Mouse (Mus musculus) naive thymus-derived CD4-positive, alpha-beta T cell, adult 2 months (primary cell): ENCODE results near the gene Lbx2.

Source experiments
- DNase-seq: peaks from one replicate; pipeline ENCODE4 v3.0.0-alpha.2; 2011; ENCODE audit warnings: low read depth

Gene Lbx2

DNA sequence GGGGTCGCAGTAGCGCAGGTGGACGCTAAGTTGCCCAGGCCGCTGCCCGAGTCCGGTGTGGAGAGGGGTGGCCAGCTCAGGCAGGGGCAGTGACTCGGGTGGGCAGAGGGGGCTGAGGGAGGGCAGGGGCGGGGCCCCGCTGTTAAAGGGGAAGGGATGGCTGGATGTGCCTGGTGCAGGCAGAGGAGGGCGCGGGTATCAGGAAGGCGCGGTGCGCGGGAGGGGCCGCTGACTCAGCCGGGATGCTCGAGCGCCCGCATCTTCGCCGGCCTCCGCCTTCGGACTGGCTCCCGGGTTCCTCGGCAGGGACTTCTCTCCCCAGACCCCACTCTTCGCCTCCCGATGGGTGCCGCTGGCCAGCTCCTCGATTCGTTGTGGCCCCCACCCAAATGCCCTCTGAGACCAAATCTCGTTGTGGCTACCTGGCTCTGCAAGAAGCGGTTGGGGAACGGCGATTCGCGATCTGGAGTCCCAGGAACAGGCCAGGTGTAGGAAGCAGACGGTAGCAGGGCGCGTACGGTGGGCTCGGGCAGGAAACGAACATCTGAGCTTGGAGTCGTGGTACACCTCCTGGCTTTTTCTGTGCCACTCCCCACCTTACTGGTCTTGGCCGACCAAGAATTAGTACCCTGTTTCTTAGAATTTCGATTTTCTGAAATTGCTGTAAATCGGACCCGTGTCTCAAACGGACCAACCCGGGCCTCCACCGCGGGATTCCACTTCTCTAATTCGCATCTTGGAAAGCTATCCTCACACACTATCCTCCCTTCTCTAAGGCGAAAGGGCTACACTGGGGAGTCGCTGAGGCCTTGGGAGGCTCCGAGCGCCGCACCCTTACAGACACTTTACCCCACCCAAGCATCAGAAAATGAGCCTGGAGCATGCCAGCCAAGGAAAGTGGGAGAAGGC lies 15.6 kb upstream of the Lbx2 start:
- DNase-seq, result peak; percentile 62

DNA sequence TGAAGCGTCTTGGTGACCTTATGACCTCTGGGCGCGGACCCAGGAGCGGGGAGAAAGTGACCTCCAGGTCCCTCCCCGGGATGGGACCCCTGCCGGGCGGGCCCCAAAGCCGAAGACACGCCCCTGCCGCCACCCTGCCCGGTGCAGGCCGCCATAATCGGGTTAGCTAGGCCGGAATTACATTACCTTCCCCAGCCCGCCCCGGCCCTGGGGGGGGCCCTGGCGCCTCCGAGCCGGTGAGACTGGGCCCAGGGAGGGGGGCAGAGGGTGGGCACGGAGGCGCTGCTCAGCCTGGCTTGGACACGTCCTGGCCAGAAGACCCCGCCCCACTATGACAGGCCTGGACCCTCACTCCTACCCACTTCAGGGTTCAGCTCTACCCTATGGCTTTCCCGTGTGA lies 14.9 kb upstream of the Lbx2 start:
- DNase-seq, result no peak

DNA sequence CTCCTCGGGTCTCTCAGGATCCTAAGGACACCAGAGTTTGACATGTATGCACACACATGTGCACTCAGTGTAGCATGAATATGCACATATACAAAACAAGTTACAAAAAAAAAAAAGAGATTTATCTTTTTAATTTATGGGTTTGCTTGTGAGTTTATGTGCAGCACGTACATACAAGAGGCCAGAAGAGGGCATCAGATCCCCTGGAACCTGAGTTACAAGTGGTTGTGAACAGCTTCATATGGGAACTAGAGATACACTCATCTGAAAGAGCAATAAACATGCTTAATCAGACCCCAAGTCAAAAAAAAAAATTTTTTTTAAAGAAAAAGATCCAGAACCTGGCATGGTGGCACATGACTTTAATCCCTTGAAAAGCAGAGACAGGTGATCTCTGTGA lies 11.2 kb upstream of the Lbx2 start:
- peak; percentile 77 for DNase-seq

DNA sequence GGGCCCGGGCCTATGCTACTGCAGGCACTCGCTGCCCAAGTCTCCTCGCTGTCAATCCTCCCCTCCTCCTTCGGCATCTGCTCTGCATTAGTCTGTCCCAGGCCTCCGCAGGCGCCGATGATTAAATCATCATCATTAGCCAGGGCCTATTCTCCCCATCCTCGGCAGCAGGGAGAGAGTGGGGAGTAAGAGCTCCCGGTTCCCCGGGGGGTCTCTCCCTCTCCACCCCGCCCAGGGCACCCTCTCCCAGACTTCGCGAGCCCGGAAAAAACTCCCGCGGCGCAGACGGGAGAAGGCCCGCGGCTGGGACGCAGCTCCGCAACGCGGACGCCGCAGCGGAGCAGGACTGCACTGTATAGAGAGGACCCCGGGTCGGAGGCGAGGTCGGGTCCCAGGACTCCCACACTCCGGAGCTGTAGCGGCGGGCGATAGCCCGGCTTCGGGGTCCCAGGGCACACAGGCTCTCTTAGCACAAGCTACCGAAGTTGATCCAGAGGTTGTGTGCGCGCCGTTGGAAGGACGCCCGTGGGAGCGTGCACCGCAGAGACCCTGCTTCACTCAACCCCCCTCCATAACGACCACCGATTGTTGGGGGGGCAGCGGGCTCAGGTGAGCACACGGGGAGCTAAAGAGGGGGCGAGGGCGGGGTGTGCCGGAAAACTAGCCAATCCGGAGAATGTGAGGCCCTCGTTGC lies 8.4 kb upstream of the Lbx2 start, which contains the start of gene Pcgf1:
Gene Pcgf1, plus strand, starts transcription at position 240 of the 694 bp plus-strand sequence.
- DNase-seq, result peak; percentile 56

DNA sequence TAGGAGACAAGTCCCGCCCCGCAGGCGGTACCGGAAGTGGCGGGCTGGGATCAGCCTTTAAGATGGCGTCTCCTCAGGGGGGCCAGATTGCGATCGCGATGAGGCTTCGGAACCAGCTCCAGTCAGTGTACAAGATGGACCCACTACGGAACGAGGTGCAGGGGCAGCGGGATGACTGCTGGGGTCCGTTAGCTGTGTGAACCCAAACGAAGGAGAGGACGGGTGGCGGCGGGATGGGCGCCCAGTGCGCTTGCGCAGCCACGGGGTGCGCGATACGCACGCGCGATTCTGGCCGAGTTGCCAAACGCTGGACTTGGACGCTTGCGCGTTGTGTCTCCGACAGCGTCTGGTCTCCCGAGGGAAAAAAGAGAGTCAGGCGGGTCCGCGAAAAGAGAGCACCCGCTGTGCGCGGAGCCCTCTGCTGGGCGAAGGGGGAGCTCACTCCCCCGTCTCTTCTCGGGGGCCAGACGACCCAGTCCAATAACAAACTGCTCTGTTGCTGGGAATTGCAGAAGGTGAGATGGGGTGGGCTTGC lies 7.8 kb upstream of the Lbx2 start:
- peak; percentile 100 for DNase-seq

DNA sequence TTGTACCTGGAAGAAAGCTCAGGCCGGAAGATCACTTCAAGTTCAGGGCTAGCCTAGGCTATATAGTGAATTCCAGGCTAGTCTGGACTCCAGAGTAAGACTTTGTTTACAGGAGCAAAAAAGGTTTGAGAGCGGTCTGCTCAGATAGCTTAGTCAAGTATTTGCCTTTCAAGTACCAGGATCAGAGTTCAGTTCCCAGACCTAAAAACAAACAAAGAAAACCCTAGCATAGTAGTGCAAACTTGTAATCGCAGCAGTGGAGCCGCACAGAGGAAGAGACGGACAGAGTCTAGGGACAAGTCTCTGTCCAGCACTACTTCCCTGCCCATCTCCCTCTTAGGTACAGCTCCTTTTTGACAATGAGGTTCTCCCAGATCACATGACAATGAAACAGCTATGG lies 6.0 kb upstream of the Lbx2 start:
- no peak for DNase-seq

DNA sequence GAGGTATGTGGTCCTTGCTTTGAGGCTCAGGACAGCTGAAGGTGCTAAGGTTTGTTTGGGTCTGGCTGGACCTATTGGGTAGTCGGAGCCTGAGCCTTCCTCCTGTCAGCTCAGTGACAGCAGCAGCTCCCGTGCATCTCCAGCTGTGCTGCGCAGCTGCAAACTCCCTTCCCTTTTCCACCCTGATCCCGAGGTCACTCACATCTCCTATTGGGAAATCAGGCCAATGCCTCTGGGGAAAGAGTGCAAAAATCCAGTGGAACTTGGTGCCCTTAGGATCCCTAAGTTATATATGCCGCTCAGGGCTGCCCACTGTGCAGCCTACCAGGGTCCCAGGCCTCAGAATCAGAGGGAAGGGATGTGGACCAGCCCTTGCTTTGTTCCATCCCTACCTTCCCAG lies 2.7 kb upstream of the Lbx2 start:
- no peak for DNase-seq

DNA sequence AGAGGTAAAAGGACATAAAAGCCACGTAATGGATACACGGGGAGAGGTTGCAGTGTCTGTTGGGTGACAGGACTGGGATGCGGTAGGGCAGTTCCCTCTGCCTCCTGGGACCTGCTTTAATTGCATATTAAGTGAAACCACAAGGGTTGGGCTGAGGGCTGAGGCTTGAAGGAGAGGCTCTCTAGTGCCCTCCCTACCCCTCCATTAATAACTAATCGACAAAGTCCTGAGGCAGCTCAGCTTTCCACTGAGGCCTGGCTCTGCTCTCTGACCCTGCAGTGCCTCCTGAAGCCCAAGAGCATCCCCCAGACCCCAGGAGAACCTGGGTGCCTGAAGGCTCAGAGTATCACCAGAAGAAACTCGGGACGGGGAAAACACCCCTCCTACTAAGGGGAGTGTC lies 1.7 kb upstream of the Lbx2 start:
- no peak for DNase-seq

DNA sequence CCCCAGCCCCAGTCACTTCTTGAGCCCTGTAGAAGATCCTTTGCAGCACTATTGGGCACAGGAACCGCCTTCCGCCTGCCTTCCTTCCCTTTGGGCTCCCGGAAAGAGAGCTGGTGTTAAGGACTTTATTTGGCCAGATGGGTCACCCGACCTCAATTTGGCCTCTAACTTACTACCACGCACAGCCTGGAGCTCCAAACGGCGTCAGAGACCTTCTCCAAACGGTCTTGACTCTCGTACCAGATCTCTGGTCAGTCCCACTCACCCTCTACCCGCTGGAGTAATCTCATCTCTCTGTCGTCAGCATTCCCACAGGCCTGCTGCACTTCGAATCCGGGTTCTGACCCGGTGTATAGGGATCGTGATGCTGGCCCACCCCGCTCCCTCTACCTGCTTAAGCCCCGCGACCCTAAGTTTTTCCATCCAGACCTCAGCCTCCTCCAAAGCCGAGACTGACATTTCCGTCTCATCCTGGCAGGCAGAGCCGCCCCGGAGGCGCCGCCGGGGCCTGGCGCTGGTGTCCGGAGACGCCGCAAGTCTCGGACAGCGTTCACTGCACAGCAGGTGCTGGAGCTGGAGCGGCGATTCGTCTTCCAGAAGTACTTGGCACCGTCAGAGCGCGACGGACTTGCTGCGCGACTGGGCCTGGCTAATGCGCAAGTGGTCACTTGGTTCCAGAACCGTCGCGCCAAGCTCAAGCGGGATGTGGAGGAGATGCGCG lies 1.2 kb downstream of the Lbx2 start:
- no peak for DNase-seq

DNA sequence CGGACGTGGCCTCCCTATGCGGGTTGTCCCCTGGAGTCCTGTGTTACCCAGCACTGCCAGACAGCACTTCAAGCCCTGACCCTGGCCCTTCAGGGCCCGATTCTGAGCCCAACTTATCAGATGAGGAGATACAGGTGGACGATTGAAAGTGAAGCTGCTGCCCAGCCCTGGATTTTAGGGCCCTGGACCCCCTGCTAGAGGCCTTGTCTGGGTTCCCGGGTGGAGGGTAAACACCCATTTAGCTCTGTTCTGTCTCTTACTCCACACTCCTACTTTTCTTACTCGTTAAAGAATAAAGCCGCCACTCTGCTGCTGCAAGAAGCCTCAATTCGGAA lies 1.7 kb downstream of the Lbx2 start:
- DNase-seq, result no peak

DNA sequence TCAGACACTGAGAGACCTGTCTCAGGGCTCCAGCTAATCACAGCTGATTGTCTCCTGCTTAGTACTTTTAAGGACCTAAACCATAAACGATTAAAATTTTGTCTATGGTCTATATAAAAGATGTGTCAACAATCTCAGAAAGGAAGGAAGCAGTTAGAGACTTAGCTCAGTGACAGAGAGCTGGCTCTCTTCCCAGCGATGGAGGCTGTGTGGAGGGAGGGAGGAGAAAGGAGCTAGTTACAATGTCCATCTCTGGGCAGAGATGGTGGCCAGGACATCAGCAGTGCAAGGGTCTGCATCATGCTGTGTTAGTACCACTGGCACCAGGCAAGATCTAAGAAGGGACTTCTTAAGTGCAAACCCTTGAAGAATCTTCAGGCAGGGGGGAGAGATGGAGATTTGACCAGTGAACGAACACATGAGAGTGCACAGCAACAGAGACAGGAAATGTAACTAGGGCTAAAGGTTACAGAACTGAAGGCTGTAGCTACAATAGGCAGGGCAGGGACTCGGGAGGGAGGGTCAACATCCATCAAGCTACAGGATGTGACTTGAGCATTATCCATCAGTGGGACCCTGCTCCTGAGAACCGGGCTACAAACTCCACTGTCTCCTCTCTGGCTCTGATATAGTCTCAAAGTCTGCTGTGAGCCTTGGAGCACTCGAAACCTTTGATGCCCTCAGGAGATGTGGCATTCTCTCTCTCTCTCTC lies 6.4 kb downstream of the Lbx2 start:
- DNase-seq, result no peak

DNA sequence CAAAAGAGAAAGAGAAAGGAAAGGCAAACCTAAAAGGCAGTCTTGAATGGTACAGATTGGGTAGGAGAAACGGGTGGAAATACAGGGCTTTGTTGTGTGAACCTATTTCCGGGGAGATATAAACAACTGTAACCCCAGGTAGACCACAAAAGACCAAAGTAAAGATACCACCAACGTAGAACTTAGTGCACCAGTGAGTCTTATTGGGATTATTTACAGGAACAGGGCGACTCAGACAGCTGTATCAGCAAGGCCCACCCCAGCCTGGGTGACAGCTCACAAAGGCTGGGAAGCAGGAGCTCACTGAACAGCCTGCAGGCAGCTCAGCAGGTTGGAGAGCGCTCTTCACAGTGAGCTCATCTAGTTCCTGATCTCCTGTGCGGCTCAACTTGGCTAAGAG lies 9.8 kb downstream of the Lbx2 start:
- DNase-seq, result peak; percentile 89

DNA sequence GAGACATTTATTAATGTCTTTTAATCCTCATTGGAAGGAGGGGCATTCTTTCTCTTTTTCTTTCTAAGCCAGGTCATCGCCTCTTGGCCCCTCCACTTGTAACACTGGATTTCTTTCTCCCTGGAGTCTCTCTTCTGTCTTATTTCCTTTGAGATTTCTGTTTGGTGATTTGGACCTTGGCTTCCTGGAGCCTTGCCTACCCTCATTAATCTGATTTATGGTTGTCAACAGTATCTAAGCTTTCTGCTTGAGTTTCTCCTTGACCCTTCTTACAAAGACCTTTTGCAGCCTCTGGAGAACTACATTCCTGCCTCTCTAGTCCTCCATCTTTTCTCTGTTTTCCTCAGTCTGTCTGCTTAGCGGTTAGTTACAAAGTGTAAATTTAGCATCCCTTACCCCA lies 12.2 kb downstream of the Lbx2 start:
- no peak for DNase-seq

DNA sequence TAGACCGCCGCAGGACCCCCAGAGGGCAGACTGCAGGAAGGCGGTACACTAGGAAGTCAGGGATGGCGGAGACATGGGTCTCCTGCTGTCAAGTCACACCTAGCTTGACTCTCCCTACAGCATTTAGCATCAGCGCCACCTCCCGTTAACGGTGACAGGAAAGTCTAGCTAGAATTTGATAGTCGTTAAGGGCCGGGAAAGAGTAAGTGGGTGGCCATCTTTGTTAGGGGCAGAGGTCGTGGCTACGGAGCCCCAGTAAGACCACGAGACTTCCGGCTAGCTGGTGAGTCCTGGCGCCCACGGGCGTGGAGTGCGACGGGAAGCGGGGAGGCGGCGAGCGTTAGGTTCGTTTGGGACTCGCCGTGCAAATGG lies 15.1 kb downstream of the Lbx2 start, which contains the start of the genes Ccdc142 and Gm42688:
Gene Ccdc142, plus strand, starts transcription at position 286 of the 372 bp plus-strand sequence.
Gene Gm42688, plus strand, starts transcription at position 302 of the 372 bp plus-strand sequence.
- DNase-seq, result peak; percentile 94

DNA sequence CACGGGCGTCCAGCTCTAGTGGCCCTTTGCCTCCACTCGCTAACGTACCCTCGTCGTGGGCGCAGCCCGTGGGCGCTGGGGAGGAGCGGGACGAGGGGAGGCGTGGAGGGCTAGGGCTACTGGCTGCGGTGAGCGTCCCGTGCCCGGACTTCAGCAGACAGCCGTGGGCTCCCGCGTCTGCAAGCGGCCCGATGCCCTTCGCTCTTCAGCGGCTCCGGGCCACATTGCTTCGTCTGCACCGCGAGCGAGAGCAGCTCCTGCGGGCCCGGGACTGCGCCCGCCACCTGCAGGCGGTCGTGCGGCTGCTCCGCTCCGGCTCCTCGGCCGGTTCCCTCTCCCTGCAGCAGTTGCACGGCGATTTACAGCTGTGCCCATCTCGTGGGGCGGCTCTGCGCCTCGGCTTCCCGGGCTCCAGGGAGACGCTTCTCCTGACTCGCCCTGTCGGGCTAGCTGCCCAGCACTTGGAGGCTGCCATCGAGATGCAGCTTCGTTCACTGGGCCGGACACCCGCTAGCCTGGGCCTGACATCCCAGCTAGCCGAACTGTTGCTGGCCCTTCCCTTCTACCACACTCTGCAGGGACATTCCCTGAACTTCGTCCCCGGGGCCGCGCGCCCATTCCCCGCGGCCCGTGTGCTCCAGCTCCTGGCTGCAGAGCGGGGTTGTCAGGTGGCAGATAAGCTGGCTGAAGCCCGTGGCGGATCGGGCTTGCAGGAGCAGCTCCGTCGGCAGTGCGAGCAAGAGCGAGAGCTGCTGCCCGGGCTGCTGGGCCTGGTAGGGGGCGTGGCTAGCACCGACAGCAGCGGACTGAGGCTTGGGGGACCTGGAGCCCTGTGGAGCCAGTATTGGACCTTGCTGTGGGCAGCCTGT lies 15.8 kb downstream of the Lbx2 start:
- DNase-seq, result peak; percentile 85

DNA sequence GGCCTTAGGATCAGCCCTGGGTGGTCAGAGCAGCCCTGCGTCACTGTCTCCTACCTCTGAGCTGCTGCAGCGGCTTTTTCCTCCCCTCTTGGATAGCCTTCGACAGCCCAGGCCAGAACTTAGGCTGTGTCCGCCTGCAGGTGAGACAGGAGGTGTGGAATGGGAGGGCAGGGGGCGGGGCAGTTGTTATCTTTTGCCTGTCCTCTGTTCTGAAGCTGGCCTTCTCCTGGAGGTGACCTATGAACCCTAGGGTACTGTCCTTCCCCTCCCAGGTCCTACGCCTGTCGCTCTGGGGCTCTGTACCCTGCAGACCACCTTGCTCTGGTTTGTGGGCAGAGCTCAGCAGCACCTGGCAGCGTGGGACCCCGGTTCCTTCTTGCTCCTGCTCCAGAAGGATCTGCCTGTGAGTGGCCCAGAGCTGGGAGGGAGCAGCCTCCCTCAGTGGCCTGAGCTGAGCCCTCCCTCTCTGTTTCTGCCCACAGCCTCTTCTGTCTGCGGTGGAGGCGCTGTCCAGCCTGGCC lies 17.0 kb downstream of the Lbx2 start:
- DNase-seq, result no peak

DNA sequence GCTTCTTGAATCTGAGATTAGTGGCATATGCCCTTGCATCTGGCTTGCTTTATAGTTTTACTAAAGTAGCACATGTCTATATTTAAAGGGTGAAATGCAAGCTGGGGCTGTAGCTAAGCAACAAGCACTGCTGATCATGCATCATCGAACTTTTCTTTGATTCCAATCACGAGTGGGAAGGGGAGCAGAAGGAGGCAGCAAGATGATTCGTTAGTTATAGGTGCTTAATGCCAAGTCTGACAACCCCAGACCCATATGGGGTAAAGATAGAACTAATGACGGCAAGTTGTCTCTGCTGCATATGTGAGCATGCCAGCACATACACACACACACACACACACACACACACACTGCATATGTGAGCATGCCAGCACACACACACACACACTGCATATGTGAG lies 18.0 kb downstream of the Lbx2 start:
- no peak for DNase-seq

DNA sequence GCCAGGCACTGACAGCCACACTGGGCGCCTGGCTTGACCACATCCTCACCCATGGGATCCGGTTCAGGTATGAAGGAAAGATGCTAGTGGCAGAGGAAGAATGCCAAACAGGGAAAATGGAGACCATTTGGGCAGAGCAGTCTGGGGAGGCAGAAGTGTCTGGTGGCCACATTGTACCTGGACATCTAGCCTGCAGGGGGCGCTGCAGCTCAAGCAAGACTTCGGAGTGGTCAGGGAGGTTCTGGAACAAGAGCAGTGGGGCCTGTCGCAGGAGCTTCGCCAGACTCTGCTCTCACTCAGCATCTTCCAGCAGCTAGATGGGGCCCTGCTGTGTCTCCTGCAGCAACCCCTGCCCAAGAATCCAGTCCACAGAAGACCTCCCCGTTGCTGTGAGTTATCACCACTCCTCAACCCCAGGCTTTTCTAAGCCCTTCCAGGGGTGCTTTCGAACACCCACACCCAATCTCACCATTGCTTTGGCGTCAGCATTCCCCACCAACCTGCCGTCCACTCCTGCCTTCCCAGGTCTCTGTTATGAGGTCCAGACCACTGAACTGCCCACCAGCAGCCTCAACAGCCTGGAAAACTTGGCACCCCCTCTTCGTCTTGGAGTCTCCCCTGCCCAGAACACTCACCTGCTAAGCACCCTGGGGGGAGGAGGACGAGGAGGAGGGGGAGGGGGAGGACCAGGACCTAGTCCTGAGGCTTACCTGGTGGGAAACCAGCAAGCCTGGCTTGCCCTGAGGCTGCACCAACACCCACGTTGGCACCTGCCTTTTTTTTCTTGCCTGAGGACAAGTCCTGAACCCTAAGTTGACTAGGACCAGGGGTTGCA lies 21.6 kb downstream of the Lbx2 start:
- peak; percentile 87 for DNase-seq
